Mouse (Mus musculus): ENCODE data around the gene Fam19a2. TPM values are rescaled to one million over a fixed set of nuclear protein-coding genes. Genes with fewer than 3 reads are reported as not detected.

The Fam19a2 gene
- polyA plus RNA-seq, 1 experiment from 2014 or later = 63.8 TPM

DNA sequence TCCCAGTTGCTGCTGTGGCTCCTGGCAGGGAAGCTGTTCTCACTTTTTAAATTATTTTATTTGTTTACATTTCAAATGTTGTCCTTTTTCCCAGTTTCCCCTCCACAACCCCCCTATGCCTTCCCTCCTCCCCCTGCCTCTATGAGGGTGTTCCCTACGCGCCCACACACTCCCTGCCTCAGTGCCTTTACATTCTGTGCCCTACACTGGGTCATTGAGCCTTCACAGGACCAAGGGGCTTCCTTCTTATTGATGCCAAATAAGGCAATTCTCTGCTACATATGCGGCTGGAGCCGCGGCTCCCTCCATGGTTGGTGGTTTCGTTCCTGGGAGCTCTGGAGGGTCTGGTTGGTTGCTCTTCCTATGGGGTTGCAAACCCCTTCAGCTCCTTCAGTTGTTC, 93.2 kb downstream of the Fam19a2 start:
- no peak for DNase-seq
- no peaks in the 10 kb centered on the region for H3K36me3 ChIP-seq (ENCODE audit: control insufficient read depth, insufficient read depth, low read length)
- no peak overlapping the region for H3K4me3 ChIP-seq (replicated peaks; ENCODE audit: low read depth, low read length)
- 81% methylated on average over 6 of the region's 6 CpGs for WGBS
- no peaks in the 10 kb centered on the region for H3K4me1 ChIP-seq (ENCODE audit: control insufficient read depth, insufficient read depth, low read length)
- no peak for ATAC-seq (ENCODE audit: low FRiP score, low TSS enrichment)
- no peak overlapping the region for H3K9ac ChIP-seq (replicated peaks; ENCODE audit: low read length)
- no peak overlapping the region for H3K27ac ChIP-seq (replicated peaks; ENCODE audit: low read depth, low read length)
- no peaks in the 10 kb centered on the region for H3K27me3 ChIP-seq (ENCODE audit: control insufficient read depth, insufficient read depth, low read length)
- H3K4me2 ChIP-seq (ENCODE audit: low read length) = no peak overlapping the region
- H3K9me3 ChIP-seq (ENCODE audit: control insufficient read depth, low read length) = no peaks in the 10 kb centered on the region

DNA sequence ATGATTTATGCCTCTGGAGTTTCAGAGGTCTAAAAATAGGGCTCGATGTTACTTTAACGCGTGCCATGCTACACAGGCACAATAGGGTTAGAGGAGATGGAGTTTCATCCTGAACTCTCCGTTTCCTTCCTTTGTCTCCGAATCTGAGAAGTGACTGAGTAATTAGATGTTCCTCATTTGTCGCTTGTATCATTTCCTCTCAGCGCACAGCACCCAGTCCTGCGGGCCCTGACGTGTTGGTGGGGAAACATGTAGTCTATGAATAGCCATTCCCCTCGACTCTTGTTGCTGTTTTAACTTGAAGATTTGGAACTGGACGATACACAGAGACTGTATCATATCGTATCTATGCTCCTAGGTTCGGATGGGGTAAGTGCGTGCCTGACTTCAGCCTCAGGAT, 96.7 kb downstream of the Fam19a2 start:
- H3K27ac ChIP-seq (replicated peaks; ENCODE audit: low read depth, low read length) = no peak overlapping the region
- DNase-seq (no peak), ATAC-seq (ENCODE audit: low FRiP score, low TSS enrichment) (no peak)
- H3K9me3 ChIP-seq (ENCODE audit: control insufficient read depth, low read length) = no peaks in the 10 kb centered on the region
- WGBS = 89% methylated on average over 14 of the region's 14 CpGs
- no peaks in the 10 kb centered on the region for H3K27me3 ChIP-seq (ENCODE audit: control insufficient read depth, insufficient read depth, low read length)
- no peaks in the 10 kb centered on the region for H3K36me3 ChIP-seq (ENCODE audit: control insufficient read depth, insufficient read depth, low read length)
- no peak overlapping the region for H3K4me3 ChIP-seq (replicated peaks; ENCODE audit: low read depth, low read length)
- no peak overlapping the region for H3K9ac ChIP-seq (replicated peaks; ENCODE audit: low read length)
- H3K4me1 ChIP-seq (ENCODE audit: control insufficient read depth, insufficient read depth, low read length) = no peaks in the 10 kb centered on the region
- H3K4me2 ChIP-seq (ENCODE audit: low read length) = no peak overlapping the region

DNA sequence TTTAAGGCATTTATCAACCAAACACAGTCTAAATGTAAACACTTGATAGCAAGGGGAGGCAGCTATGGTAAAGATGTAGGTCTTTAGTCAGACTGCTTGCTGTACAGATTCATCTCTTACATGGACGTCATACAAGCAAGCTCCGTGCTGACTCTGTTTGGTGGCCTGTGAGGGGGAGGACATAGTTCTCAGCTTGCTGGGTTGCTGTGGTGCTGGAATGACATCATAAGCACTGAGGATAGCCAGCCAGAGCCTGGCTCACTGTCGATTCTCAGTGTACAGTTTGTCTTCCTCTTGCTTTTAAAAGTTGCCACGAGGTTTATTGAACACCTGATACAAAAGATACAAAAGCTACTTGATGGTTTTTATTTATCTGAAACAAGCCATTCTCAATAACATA, 100.8 kb downstream of the Fam19a2 start:
- no peak overlapping the region for H3K4me3 ChIP-seq (replicated peaks; ENCODE audit: low read depth, low read length)
- no peaks in the 10 kb centered on the region for H3K9me3 ChIP-seq (ENCODE audit: control insufficient read depth, low read length)
- no peaks in the 10 kb centered on the region for H3K27me3 ChIP-seq (ENCODE audit: control insufficient read depth, insufficient read depth, low read length)
- no peaks in the 10 kb centered on the region for H3K36me3 ChIP-seq (ENCODE audit: control insufficient read depth, insufficient read depth, low read length)
- no peak overlapping the region for H3K27ac ChIP-seq (replicated peaks; ENCODE audit: low read depth, low read length)
- H3K4me2 ChIP-seq (ENCODE audit: low read length) = no peak overlapping the region
- 70% methylated on average over 4 of the region's 4 CpGs for WGBS
- H3K9ac ChIP-seq (replicated peaks; ENCODE audit: low read length) = no peak overlapping the region
- DNase-seq (no peak), ATAC-seq (ENCODE audit: low FRiP score, low TSS enrichment) (no peak)
- H3K4me1 ChIP-seq (ENCODE audit: control insufficient read depth, insufficient read depth, low read length) = no peaks in the 10 kb centered on the region

DNA sequence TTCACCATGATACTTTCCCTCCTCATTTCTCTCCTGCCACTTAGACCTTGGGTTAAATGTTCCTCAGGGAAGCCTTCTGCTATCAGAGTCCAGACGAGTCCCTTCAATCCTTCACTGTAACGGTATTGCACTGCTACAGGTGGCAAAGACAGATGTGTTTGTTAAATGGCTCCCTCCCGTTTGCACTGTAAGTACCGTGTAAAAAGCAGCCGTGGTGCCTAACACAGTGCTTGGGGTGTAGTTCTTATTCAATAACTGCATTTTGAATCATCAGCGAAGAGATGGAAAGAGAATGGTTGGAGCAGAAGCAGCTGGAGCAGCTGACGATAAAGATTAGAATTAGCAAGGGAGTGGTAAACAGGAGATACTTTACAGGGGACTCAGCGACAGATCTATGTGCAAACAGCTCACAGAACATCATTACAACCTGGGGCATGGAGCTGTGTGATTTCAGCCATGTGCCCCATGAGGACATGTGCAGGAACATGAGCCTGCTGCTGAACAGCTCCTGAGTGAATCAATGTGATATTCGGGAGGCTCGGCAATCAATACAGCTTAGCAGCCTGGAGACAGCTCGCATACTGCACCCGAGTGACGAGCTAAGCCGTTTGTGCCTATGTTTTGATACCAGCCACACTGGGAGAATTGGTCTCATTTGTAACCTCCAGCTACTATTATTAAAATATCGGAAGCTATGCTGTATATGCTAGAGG, 103.5 kb downstream of the Fam19a2 start:
- Histone ChIP-seq H3K36me3 (ENCODE audit: control insufficient read depth, insufficient read depth, low read length) (no peaks in the 10 kb centered on the region), H3K4me1 (ENCODE audit: control insufficient read depth, insufficient read depth, low read length) (no peaks in the 10 kb centered on the region), H3K9me3 (ENCODE audit: control insufficient read depth, low read length) (no peaks in the 10 kb centered on the region), H3K27ac (replicated peaks; ENCODE audit: low read depth, low read length) (no peak overlapping the region), H3K4me2 (ENCODE audit: low read length) (no peak overlapping the region), H3K9ac (replicated peaks; ENCODE audit: low read length) (no peak overlapping the region), H3K27me3 (ENCODE audit: control insufficient read depth, insufficient read depth, low read length) (no peaks in the 10 kb centered on the region), H3K4me3 (replicated peaks; ENCODE audit: low read depth, low read length) (no peak overlapping the region)
- peak; percentile 29 for DNase-seq
- ATAC-seq (ENCODE audit: low FRiP score, low TSS enrichment) = no peak
- WGBS = 72% methylated on average over 15 of the region's 15 CpGs

DNA sequence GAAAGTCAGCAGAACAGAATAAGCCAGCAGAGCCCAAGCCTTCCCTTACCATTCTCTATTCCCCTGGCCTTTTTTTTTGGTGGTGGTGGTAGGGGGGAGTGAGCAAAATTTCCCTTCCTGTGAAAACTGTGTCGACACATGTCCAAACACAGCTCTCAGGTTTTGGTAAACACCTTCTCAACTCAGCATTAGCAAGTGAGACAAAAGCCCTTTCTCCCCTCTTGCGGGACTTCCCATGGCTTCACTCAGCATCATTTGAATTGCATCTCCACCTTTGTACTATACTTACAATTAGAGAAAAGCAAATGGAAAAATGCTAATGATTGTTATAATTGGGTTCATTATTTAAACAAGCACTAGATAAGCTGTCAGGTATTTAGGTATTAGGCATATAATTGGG, 119.5 kb downstream of the Fam19a2 start:
- WGBS = 50% methylated on average over 2 of the region's 2 CpGs
- Histone ChIP-seq H3K9ac (replicated peaks; ENCODE audit: low read length) (no peak overlapping the region), H3K4me1 (ENCODE audit: control insufficient read depth, insufficient read depth, low read length) (no peaks in the 10 kb centered on the region), H3K27me3 (ENCODE audit: control insufficient read depth, insufficient read depth, low read length) (no peaks in the 10 kb centered on the region), H3K4me2 (ENCODE audit: low read length) (no peak overlapping the region), H3K9me3 (ENCODE audit: control insufficient read depth, low read length) (no peaks in the 10 kb centered on the region), H3K4me3 (replicated peaks; ENCODE audit: low read depth, low read length) (no peak overlapping the region), H3K27ac (replicated peaks; ENCODE audit: low read depth, low read length) (no peak overlapping the region), H3K36me3 (ENCODE audit: control insufficient read depth, insufficient read depth, low read length) (no peaks in the 10 kb centered on the region)
- ATAC-seq (ENCODE audit: low FRiP score, low TSS enrichment) (no peak), DNase-seq (no peak)

DNA sequence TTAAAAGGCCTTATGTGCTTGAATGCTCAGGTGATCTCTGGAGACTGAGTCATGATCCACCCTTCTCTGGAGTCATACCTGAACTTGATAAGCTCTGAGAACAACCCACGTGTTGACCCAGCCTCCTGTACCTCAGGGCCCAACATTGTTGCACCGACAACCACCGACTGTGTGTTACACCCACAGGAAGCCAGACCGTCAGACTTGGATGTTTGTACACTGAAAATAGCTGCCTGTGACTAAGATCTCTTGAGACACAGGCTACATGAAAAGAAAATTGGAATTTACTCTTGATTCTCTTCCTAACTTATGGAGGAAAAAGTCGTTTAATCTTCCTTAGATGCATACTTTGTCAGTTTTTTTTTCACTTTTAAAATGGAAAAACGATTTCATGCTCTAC, 121.8 kb downstream of the Fam19a2 start:
- no peaks in the 10 kb centered on the region for H3K27me3 ChIP-seq (ENCODE audit: control insufficient read depth, insufficient read depth, low read length)
- ATAC-seq (ENCODE audit: low FRiP score, low TSS enrichment) = no peak
- WGBS = 85% methylated on average over 6 of the region's 6 CpGs

DNA sequence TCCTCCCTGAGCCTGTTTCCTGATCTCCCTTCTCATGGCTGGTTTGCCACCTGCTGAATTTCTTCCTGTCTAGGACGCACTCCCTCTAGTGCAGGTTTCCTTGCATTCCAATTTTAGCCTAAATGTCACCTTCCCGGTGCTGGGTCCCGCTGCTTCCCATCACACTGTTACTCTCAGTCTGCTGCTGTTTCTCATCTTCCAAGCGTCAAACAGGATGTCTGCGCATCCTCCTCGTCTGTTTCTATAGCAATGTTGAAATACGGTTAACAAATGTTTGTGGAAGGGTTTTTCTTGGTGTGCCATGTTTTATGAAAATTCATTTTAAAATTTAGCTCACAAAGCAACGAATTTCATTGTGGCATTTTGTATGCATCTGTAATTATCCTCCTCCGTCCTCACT, 131.6 kb downstream of the Fam19a2 start:
- H3K9ac ChIP-seq (replicated peaks; ENCODE audit: low read length) = no peak overlapping the region
- H3K27me3 ChIP-seq (ENCODE audit: control insufficient read depth, insufficient read depth, low read length) = no peaks in the 10 kb centered on the region
- no peak overlapping the region for H3K27ac ChIP-seq (replicated peaks; ENCODE audit: low read depth, low read length)
- no peak for DNase-seq
- no peak for ATAC-seq (ENCODE audit: low FRiP score, low TSS enrichment)
- no peak overlapping the region for H3K4me3 ChIP-seq (replicated peaks; ENCODE audit: low read depth, low read length)
- no peaks in the 10 kb centered on the region for H3K36me3 ChIP-seq (ENCODE audit: control insufficient read depth, insufficient read depth, low read length)
- 83% methylated on average over 9 of the region's 9 CpGs for WGBS
- no peak overlapping the region for H3K4me2 ChIP-seq (ENCODE audit: low read length)
- H3K4me1 ChIP-seq (ENCODE audit: control insufficient read depth, insufficient read depth, low read length) = peaks cover 11% of the 10 kb centered on the region
- no peaks in the 10 kb centered on the region for H3K9me3 ChIP-seq (ENCODE audit: control insufficient read depth, low read length)

More for the DNA sequence above, 121.8 kb downstream of the Fam19a2 start:
- DNase-seq = no peak
- no peak overlapping the region for H3K4me3 ChIP-seq (replicated peaks; ENCODE audit: low read depth, low read length)
- no peaks in the 10 kb centered on the region for H3K36me3 ChIP-seq (ENCODE audit: control insufficient read depth, insufficient read depth, low read length)
- no peak overlapping the region for H3K27ac ChIP-seq (replicated peaks; ENCODE audit: low read depth, low read length)
- no peaks in the 10 kb centered on the region for H3K4me1 ChIP-seq (ENCODE audit: control insufficient read depth, insufficient read depth, low read length)
- H3K9me3 ChIP-seq (ENCODE audit: control insufficient read depth, low read length) = no peaks in the 10 kb centered on the region
- H3K4me2 ChIP-seq (ENCODE audit: low read length) = no peak overlapping the region
- no peak overlapping the region for H3K9ac ChIP-seq (replicated peaks; ENCODE audit: low read length)

DNA sequence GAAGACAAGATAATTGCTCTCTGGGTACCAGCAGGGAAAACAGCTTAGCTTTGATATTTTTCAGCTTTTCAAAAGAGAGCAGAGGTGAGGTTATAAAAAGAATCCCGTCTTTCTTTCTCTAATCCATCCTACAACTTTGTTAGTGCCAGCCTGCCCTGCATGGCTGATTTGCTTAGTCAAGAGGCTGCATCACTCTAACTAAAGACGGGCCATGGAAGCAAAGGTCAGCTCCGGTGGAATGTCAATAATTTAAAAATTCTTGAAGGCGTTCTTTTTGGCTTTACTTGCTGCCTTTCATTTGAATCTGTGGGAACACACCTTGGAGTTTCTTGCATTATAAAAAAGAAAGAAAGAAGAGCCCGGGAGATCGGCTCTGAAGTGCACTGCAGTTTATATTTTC, 134.3 kb downstream of the Fam19a2 start:
- WGBS = 15% methylated on average over 6 of the region's 6 CpGs
- Histone ChIP-seq H3K4me1 (ENCODE audit: control insufficient read depth, insufficient read depth, low read length) (peaks cover 11% of the 10 kb centered on the region), H3K4me2 (ENCODE audit: low read length) (peak overlapping the region; percentile 25; the same call in 1 of the 2 replicates), H3K9ac (replicated peaks; ENCODE audit: low read length) (no peak overlapping the region), H3K27ac (replicated peaks; ENCODE audit: low read depth, low read length) (no peak overlapping the region), H3K27me3 (ENCODE audit: control insufficient read depth, insufficient read depth, low read length) (no peaks in the 10 kb centered on the region), H3K9me3 (ENCODE audit: control insufficient read depth, low read length) (no peaks in the 10 kb centered on the region), H3K36me3 (ENCODE audit: control insufficient read depth, insufficient read depth, low read length) (no peaks in the 10 kb centered on the region), H3K4me3 (replicated peaks; ENCODE audit: low read depth, low read length) (no peak overlapping the region)
- ATAC-seq (ENCODE audit: low FRiP score, low TSS enrichment) = no peak
- peak; percentile 47 for DNase-seq

DNA sequence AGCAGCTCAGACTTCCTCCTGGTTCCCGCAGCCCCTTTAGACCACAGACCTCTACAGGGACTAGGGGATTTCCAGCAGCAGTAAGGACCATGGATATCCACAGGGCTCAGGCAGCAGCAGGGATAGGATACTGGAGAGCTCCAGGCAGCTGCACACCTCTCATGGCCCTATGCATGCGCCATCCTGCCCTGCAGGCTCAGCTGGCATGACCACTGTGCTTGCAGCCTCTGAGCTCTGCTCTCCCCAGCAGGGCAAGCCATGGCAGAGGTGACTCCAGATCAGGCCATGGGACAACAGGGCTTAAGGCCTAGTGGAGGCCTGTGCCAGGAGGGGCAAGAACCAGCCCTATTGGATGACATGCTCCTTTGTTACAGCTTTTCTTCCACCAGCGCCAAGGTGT, 137.4 kb downstream of the Fam19a2 start:
- DNase-seq = no peak
- Histone ChIP-seq H3K9ac (replicated peaks; ENCODE audit: low read length) (no peak overlapping the region), H3K4me3 (replicated peaks; ENCODE audit: low read depth, low read length) (no peak overlapping the region), H3K4me2 (ENCODE audit: low read length) (no peak overlapping the region), H3K27ac (replicated peaks; ENCODE audit: low read depth, low read length) (no peak overlapping the region), H3K4me1 (ENCODE audit: control insufficient read depth, insufficient read depth, low read length) (peaks cover 11% of the 10 kb centered on the region), H3K27me3 (ENCODE audit: control insufficient read depth, insufficient read depth, low read length) (no peaks in the 10 kb centered on the region), H3K36me3 (ENCODE audit: control insufficient read depth, insufficient read depth, low read length) (no peaks in the 10 kb centered on the region), H3K9me3 (ENCODE audit: control insufficient read depth, low read length) (peaks cover 6% of the 10 kb centered on the region)
- no peak for ATAC-seq (ENCODE audit: low FRiP score, low TSS enrichment)
- 91% methylated on average over 3 of the region's 3 CpGs for WGBS
